Comparison of ENCODE assay signal across 32 mouse cellular contexts in the genomic region with DNA sequence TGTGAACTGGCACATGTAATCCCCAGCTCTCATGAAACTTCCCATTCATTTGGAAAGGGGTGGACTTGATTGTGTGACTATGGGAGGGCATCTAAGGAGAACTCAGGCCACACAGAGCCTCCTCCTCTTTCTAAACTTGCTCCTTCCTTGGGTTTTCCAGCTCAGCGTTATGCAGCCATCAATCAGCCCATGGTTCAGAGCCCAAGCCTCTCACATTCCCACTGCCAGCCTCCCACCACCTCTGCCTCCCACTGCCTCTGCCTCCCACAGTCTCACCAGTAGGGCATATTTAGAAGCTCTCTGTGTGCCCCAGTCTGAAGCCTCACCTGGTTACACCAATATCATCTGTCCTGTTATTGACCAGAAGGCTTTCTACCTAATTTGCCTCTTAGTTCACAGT. TPM values are rescaled to one million over a fixed set of nuclear protein-coding genes. Genes with fewer than 3 reads are reported as not detected.
"Had no signal": no experiment of that assay in that cellular context is flagged by ENCODE, and none has a peak within 500 bp of the region (broad histone marks: within the 10 kb centered on the region; RNA-seq: fewer than 3 reads in every experiment).

No protein-coding gene starts in this region.

- ATAC-seq: hindbrain, embryonic 16.5 days; hindbrain, postnatal 0 days; inflammation-experienced regulatory T-cells, adult 6 months; intestine, embryonic 15.5 days; intestine, embryonic 16.5 days; intestine, postnatal 0 days had no signal

- H3K36me3 ChIP-seq: heart, embryonic 10.5 days; heart, embryonic 12.5 days; heart, embryonic 13.5 days; heart, embryonic 15.5 days; hindbrain, embryonic 10.5 days; hindbrain, embryonic 12.5 days; hindbrain, embryonic 13.5 days; hindbrain, embryonic 15.5 days; intestine, embryonic 15.5 days had no signal

- H3K27ac ChIP-seq: heart, adult 2 months; heart, embryonic 10.5 days; heart, embryonic 13.5 days; heart, embryonic 15.5 days; hindbrain, embryonic 10.5 days; hindbrain, embryonic 12.5 days; hindbrain, embryonic 13.5 days; hindbrain, embryonic 14.5 days; hindbrain, embryonic 15.5 days; hindbrain, postnatal 0 days; intestine, embryonic 15.5 days; layer of hippocampus, adult 2 months; left cerebral cortex, adult 2 months had no signal

- H3K9ac ChIP-seq: heart, embryonic 12.5 days; heart, embryonic 13.5 days; heart, embryonic 15.5 days; hindbrain, embryonic 12.5 days; hindbrain, embryonic 13.5 days; hindbrain, embryonic 14.5 days; hindbrain, embryonic 15.5 days; intestine, embryonic 15.5 days had no signal

- H3K4me1 ChIP-seq: heart, embryonic 10.5 days; heart, embryonic 12.5 days; heart, embryonic 13.5 days; heart, embryonic 15.5 days; hindbrain, embryonic 12.5 days; hindbrain, embryonic 15.5 days; intestine, embryonic 15.5 days had no signal

- H3K4me3 ChIP-seq: heart, adult 2 months; heart, embryonic 10.5 days; heart, embryonic 12.5 days; heart, embryonic 13.5 days; heart, embryonic 15.5 days; hindbrain, embryonic 10.5 days; hindbrain, embryonic 12.5 days; hindbrain, embryonic 13.5 days; hindbrain, embryonic 15.5 days; intestine, embryonic 15.5 days; layer of hippocampus, adult 2 months; left cerebral cortex, adult 2 months had no signal

- H3K9me3 ChIP-seq: heart, embryonic 10.5 days; heart, embryonic 12.5 days; heart, embryonic 13.5 days; heart, embryonic 15.5 days; hindbrain, embryonic 10.5 days; hindbrain, embryonic 12.5 days; hindbrain, embryonic 13.5 days; hindbrain, embryonic 15.5 days; intestine, embryonic 15.5 days had no signal

- DNase-seq: heart, adult 18-20 months; heart, adult 2 months; heart, postnatal 10 days; heart, postnatal 14 days; heart, postnatal 36 days; heart, postnatal 4 days; kidney, adult 11 months; kidney, adult 18-20 months; kidney, adult 2 months; kidney, postnatal 14 days; kidney, postnatal 25 days; kidney, postnatal 36 days; layer of hippocampus, adult 9-11 months; layer of hippocampus, postnatal 36 days had no signal

- H3K27me3 ChIP-seq: hindbrain, embryonic 12.5 days; hindbrain, embryonic 13.5 days; hindbrain, embryonic 15.5 days; intestine, embryonic 15.5 days had no signal

- H3K4me2 ChIP-seq: heart, embryonic 11.5 days; heart, embryonic 12.5 days; heart, embryonic 13.5 days; heart, embryonic 15.5 days; hindbrain, embryonic 12.5 days; hindbrain, embryonic 13.5 days; hindbrain, embryonic 14.5 days; hindbrain, embryonic 15.5 days; intestine, embryonic 15.5 days had no signal

RNA-seq across cellular contexts. Expression of a gene that starts 11.7 kb away (rescaled TPM):
- polyA plus RNA-seq: inflammation-experienced regulatory T-cells, adult 6 months had no signal
